Mouse (Mus musculus): Measurements from ENCODE around the gene Capn8.

- TF ChIP-seq CTCF (IDR thresholded peaks at IDR 0.05; ENCODE audit: low read depth, low read length) (no peak), GATA1 (IDR thresholded peaks at IDR 0.05; ENCODE audit: borderline replicate concordance, low read length) (no peak), GATA2 (IDR thresholded peaks at IDR 0.05; ENCODE audit: borderline replicate concordance, low read depth, low read length) (no peak), TAL1 (conservative IDR thresholded peaks at IDR 0.05; ENCODE audit: low read depth, low read length) (no peak)
Observed at GRCm38 (mm10) chr1:182571148-182571547, 6.3 kb downstream of the Capn8 start.
